Mouse (Mus musculus): ENCODE measurements around the gene Olfr49. TPM values are rescaled to one million over a fixed set of nuclear protein-coding genes. Genes with fewer than 3 reads are reported as not detected.
"Not testable (repeated sequence)": the region's sequence is repeated elsewhere in the genome, so short reads cannot be mapped to it uniquely, and the experiment has no call there.

Olfr49 gene
- total RNA-seq, 2 experiments from 2014 or later, result not detected

DNA sequence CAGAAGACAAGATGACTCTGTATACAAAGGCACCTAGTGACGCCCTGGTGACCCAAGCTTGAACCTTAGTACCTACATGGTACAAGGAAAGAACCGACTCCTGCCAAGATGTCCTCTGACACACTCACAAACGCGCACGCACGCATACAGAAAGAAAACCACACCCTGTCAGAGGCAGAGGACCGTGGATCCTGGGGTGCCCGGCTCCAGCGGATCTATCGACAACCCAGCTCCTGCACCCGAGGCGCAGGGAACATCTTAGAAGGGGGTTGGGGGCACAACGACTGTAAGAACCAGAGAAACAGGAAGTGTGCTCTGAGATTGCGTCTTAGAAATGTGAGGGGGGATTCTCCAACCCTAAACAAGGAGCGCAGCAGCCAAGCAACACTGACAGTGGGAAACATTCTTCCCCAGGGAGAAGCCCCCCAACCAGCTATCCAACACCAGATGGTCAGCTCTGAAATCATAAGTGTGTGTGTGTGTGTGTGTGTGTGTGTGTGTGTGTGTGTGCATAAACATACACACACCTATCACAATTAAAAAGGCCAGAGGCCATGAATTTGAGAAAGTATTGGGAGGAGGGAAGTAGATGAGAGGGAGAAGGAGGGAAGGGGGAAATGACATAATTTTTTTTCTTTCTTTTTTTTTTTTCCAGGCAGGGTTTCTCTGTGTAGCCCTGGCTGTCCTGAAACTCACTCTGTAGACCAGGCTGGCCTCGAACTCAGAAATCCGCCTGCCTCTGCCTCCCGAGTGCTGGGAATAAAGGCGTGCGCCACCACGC is 53.4 kb downstream of the Olfr49 start:
- DNase-seq, result no peak

DNA sequence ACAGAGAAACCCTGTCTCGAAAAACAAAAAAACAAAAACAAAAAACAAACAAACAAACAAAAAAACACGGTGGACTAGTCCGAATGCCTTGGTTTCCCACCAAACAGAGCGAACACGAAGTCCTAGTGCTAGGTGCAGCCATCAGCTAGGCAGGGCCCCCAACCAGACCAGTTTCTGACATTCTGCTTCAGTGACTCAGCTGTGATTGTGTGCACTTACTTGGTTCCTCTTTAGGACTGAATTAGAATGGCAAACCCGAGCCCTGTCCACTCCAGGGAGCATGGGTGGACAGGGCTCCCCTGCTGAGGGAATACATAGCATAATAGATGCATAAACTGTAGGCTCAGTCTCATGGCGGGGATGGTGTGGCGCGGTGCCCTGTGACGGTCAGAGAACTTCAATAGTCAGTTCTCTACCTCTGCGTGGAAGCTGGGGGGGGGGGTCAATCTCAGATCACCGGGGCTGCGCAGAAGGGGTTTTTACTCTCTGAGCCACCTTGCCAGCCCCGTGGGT is 54.0 kb downstream of the Olfr49 start:
- no peak for DNase-seq

DNA sequence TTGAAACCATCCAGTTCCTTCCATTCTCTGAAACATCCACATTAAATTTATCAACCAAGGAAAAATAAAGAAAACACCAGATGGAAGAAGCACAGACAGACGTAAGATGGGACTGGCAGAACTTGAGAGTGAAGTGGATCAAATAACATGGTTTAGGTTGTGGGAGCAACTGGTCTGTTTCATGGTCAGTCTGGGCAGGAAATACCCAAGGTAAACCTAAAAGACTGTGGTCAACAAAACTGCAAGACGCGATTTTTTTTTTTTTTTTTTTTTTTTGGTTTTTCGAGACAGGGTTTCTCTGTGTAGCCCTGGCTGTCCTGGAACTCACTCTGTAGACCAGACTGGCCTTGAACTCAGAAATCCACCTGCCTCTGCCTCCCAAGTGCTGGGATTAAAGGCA is 54.9 kb downstream of the Olfr49 start:
- not testable (repeated sequence) for DNase-seq

DNA sequence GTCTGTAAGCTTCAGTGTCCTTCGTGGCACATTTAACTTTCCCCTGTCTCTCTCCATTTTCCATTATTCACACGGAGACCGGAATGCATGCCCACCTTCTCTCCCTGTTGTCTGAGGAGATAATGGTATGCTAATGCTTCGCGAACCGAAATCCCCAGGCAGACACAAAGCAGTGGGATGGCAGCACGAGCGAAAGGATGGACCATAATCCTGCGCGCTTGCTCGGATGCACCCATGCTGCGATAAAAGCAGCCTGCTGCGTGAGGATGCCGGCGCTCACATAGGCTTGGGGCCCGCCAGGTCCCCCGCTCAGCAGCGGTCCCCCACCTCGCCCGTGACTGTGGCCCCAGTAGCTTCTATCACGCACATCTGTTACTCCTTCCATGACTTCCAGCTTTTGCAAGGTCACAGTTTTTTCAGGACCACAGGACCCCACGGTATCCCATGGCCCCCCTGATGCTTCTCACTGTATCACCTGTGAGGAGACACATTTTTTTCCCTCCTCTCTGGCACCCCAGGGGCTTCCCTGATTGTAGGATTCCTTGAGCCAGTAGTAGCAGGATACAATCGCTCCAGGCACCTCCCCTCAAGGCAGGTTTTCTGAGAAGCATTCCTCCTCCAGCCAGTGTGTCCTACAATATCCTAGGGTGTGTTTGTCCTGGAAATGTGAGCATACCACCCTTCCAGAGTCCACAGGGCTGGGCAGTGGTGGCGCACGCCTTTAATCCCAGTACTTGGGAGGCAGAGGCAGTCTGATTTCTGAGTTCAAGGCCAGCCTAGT is 55.6 kb downstream of the Olfr49 start:
- DNase-seq, result no peak

GRCm38 (mm10) chr14:54228501-54228900 is 56.2 kb downstream of the Olfr49 start:
- no peak for DNase-seq

Other genes starting within 250 kb of the Olfr49 start
- gene Dad1, start 30.8 kb downstream of the Olfr49 start, total RNA-seq (2021), result 100 to 1,000 TPM; 171 to 191 TPM
- 100 to 1,000 TPM; 206 to 229 TPM for gene Abhd4, start 30.8 kb downstream of the Olfr49 start, total RNA-seq (2021)
- gene Oxa1l, start 75.9 kb upstream of the Olfr49 start, total RNA-seq (2021), result 100 to 1,000 TPM; 114 to 138 TPM
- 1 to 10 TPM; 6.2 to 7.9 TPM for gene Slc7a7, start 132.8 kb upstream of the Olfr49 start, total RNA-seq (2021)
- gene Mrpl52, start 142.0 kb upstream of the Olfr49 start, total RNA-seq (2021), result 100 to 1,000 TPM; 204 to 212 TPM
- gene Mmp14, start 146.7 kb upstream of the Olfr49 start, total RNA-seq (2021), result 100 to 1,000 TPM; 127 to 128 TPM
- gene Lrp10, start 179.2 kb upstream of the Olfr49 start, total RNA-seq (2021), result 10 to 100 TPM; 71.9 to 89.4 TPM
- under 1 TPM; 0.39 to 0.87 TPM for gene Rem2, start 191.2 kb upstream of the Olfr49 start, total RNA-seq (2021)
- 10 to 100 TPM; 41.1 to 42.1 TPM for gene Prmt5, start 232.6 kb upstream of the Olfr49 start, total RNA-seq (2021)

Data from adrenal gland, postnatal 10 days (tissue).